Mouse (Mus musculus): ENCODE measurements around the gene Rassf8. TPM values are rescaled to one million over a fixed set of nuclear protein-coding genes. Genes with fewer than 3 reads are reported as not detected.
A peak's percentile ranks its signal among the peaks of the same experiment; 100 is the strongest.

The Rassf8 gene
- polyA plus RNA-seq (2015; fragmentation: Nextera tagmentation; extraction: Ambion mirVana) = 0.91 and 0.92 TPM in 2 replicates

GRCm38 (mm10) chr6:145746132-145746849, at the start of gene Rassf8:
Gene Rassf8 (plus strand): TSS chr6:145746748.
- DNase-seq (peak; percentile 56), ATAC-seq (ENCODE audit: low read depth) (peak; percentile 91)
- Histone ChIP-seq H3K36me3 (no peaks in the 10 kb centered on the region), H3K9ac (peak within 1 kb of the TSS; percentile 68), H3K4me3 (replicated peaks) (peak within 1 kb of the TSS; percentile 66), H3K4me1 (replicated peaks) (peaks cover 12% of the 10 kb centered on the region; the same call in 1 of the 2 replicates), H3K27me3 (peaks cover 58% of the 10 kb centered on the region), H3K4me2 (peak within 1 kb of the TSS; percentile 74), H3K9me3 (replicated peaks) (no peaks in the 10 kb centered on the region), H3K27ac (peak within 1 kb of the TSS; percentile 63)
- WGBS (ENCODE audit: insufficient replicate concordance) = 1% methylated on average over 55 of the region's 71 CpGs

GRCm38 (mm10) chr6:145701021-145701540, 45.5 kb upstream of the Rassf8 start:
- Histone ChIP-seq H3K4me1 (replicated peaks) (no peaks in the 10 kb centered on the region), H3K27ac (no peak overlapping the region), H3K4me2 (no peak overlapping the region), H3K4me3 (replicated peaks) (no peak overlapping the region), H3K27me3 (no peaks in the 10 kb centered on the region), H3K36me3 (no peaks in the 10 kb centered on the region), H3K9ac (no peak overlapping the region), H3K9me3 (replicated peaks) (no peaks in the 10 kb centered on the region)
- 49% methylated on average over 8 of the region's 8 CpGs for WGBS (ENCODE audit: insufficient replicate concordance)
- no peak for DNase-seq
- ATAC-seq (ENCODE audit: low read depth) = no peak

- Histone ChIP-seq H3K9me3 (replicated peaks) (no peaks in the 10 kb centered on the region), H3K36me3 (no peaks in the 10 kb centered on the region), H3K4me1 (replicated peaks) (no peaks in the 10 kb centered on the region), H3K4me3 (replicated peaks) (no peak overlapping the region), H3K27ac (no peak overlapping the region), H3K27me3 (no peaks in the 10 kb centered on the region), H3K4me2 (no peak overlapping the region), H3K9ac (no peak overlapping the region)
- ATAC-seq (ENCODE audit: low read depth) = no peak
- 59% methylated on average over 6 of the region's 6 CpGs for WGBS (ENCODE audit: insufficient replicate concordance)
- DNase-seq = no peak
These were observed 42.9 kb upstream of the Rassf8 start for GRCm38 (mm10) chr6:145703667-145704066.

- Histone ChIP-seq H3K4me2 (no peak overlapping the region), H3K36me3 (no peaks in the 10 kb centered on the region), H3K9me3 (replicated peaks) (no peaks in the 10 kb centered on the region), H3K4me1 (replicated peaks) (no peaks in the 10 kb centered on the region), H3K4me3 (replicated peaks) (no peak overlapping the region), H3K27ac (no peak overlapping the region), H3K9ac (no peak overlapping the region), H3K27me3 (no peaks in the 10 kb centered on the region)
- 73% methylated on average over 18 of the region's 18 CpGs for WGBS (ENCODE audit: insufficient replicate concordance)
- DNase-seq (no peak), ATAC-seq (ENCODE audit: low read depth) (no peak)
These were observed 36.4 kb upstream of the Rassf8 start for GRCm38 (mm10) chr6:145709956-145710720.

GRCm38 (mm10) chr6:145710797-145711196, 35.8 kb upstream of the Rassf8 start:
- Histone ChIP-seq H3K27me3 (no peaks in the 10 kb centered on the region), H3K27ac (no peak overlapping the region), H3K4me3 (replicated peaks) (no peak overlapping the region), H3K9me3 (replicated peaks) (no peaks in the 10 kb centered on the region), H3K36me3 (no peaks in the 10 kb centered on the region), H3K4me1 (replicated peaks) (no peaks in the 10 kb centered on the region), H3K9ac (no peak overlapping the region), H3K4me2 (no peak overlapping the region)
- WGBS (ENCODE audit: insufficient replicate concordance) = 72% methylated on average over 3 of the region's 3 CpGs
- no peak for DNase-seq
- no peak for ATAC-seq (ENCODE audit: low read depth)

GRCm38 (mm10) chr6:145711320-145711719, 35.2 kb upstream of the Rassf8 start:
- no peak overlapping the region for H3K9ac ChIP-seq
- H3K4me1 ChIP-seq (replicated peaks) = no peaks in the 10 kb centered on the region
- no peak overlapping the region for H3K27ac ChIP-seq
- no peaks in the 10 kb centered on the region for H3K9me3 ChIP-seq (replicated peaks)
- WGBS (ENCODE audit: insufficient replicate concordance) = 67% methylated on average over 5 of the region's 5 CpGs
- H3K4me3 ChIP-seq (replicated peaks) = no peak overlapping the region
- H3K27me3 ChIP-seq = no peaks in the 10 kb centered on the region
- no peak overlapping the region for H3K4me2 ChIP-seq
- H3K36me3 ChIP-seq = no peaks in the 10 kb centered on the region
- DNase-seq (no peak), ATAC-seq (ENCODE audit: low read depth) (no peak)

GRCm38 (mm10) chr6:145713241-145714114, 33.1 kb upstream of the Rassf8 start:
- 55% methylated on average over 8 of the region's 8 CpGs for WGBS (ENCODE audit: insufficient replicate concordance)
- Histone ChIP-seq H3K27ac (no peak overlapping the region), H3K36me3 (no peaks in the 10 kb centered on the region), H3K9ac (no peak overlapping the region), H3K4me2 (no peak overlapping the region), H3K9me3 (replicated peaks) (no peaks in the 10 kb centered on the region), H3K4me1 (replicated peaks) (no peaks in the 10 kb centered on the region), H3K4me3 (replicated peaks) (no peak overlapping the region), H3K27me3 (no peaks in the 10 kb centered on the region)
- no peak for DNase-seq
- no peak for ATAC-seq (ENCODE audit: low read depth)

GRCm38 (mm10) chr6:145714131-145714530, 32.4 kb upstream of the Rassf8 start:
- Histone ChIP-seq H3K27me3 (no peaks in the 10 kb centered on the region), H3K9me3 (replicated peaks) (no peaks in the 10 kb centered on the region), H3K4me3 (replicated peaks) (no peak overlapping the region), H3K4me2 (no peak overlapping the region), H3K27ac (no peak overlapping the region), H3K36me3 (no peaks in the 10 kb centered on the region), H3K4me1 (replicated peaks) (no peaks in the 10 kb centered on the region), H3K9ac (no peak overlapping the region)
- WGBS (ENCODE audit: insufficient replicate concordance) = 50% methylated on average over 1 of the region's 1 CpGs
- ATAC-seq (ENCODE audit: low read depth) (no peak), DNase-seq (no peak)

GRCm38 (mm10) chr6:145722596-145722995, 24.0 kb upstream of the Rassf8 start:
- WGBS (ENCODE audit: insufficient replicate concordance) = 64% methylated on average over 7 of the region's 7 CpGs

GRCm38 (mm10) chr6:145723131-145723863, 23.3 kb upstream of the Rassf8 start:
- Histone ChIP-seq H3K4me2 (no peak overlapping the region), H3K27me3 (no peaks in the 10 kb centered on the region), H3K4me3 (replicated peaks) (no peak overlapping the region), H3K9ac (no peak overlapping the region), H3K9me3 (replicated peaks) (no peaks in the 10 kb centered on the region), H3K4me1 (replicated peaks) (no peaks in the 10 kb centered on the region), H3K36me3 (no peaks in the 10 kb centered on the region), H3K27ac (no peak overlapping the region)
- no peak for DNase-seq
- no peak for ATAC-seq (ENCODE audit: low read depth)
- WGBS (ENCODE audit: insufficient replicate concordance) = 60% methylated on average over 13 of the region's 13 CpGs

More at GRCm38 (mm10) chr6:145722596-145722995, 24.0 kb upstream of the Rassf8 start:
- H3K9me3 ChIP-seq (replicated peaks) = no peaks in the 10 kb centered on the region
- no peak overlapping the region for H3K4me2 ChIP-seq
- no peaks in the 10 kb centered on the region for H3K27me3 ChIP-seq
- ATAC-seq (ENCODE audit: low read depth) = no peak
- no peaks in the 10 kb centered on the region for H3K36me3 ChIP-seq
- DNase-seq = no peak
- no peak overlapping the region for H3K9ac ChIP-seq
- H3K4me3 ChIP-seq (replicated peaks) = no peak overlapping the region
- H3K4me1 ChIP-seq (replicated peaks) = no peaks in the 10 kb centered on the region
- H3K27ac ChIP-seq = no peak overlapping the region

All from liver, embryonic 13.5 days (tissue).